Mouse (Mus musculus) retina, embryonic 14.5 days (tissue): ENCODE results near the gene Gm10134.
A peak's percentile ranks its signal among the peaks of the same experiment; 100 is the strongest.
"Not testable (repeated sequence)": the region's sequence is repeated elsewhere in the genome, so short reads cannot be mapped to it uniquely, and the experiment has no call there.

Experiments
- DNase-seq: peaks from one replicate; pipeline ENCODE4 v3.0.0-alpha.2; 2015; ENCODE audit warnings: low spot score

The Gm10134 gene

DNA sequence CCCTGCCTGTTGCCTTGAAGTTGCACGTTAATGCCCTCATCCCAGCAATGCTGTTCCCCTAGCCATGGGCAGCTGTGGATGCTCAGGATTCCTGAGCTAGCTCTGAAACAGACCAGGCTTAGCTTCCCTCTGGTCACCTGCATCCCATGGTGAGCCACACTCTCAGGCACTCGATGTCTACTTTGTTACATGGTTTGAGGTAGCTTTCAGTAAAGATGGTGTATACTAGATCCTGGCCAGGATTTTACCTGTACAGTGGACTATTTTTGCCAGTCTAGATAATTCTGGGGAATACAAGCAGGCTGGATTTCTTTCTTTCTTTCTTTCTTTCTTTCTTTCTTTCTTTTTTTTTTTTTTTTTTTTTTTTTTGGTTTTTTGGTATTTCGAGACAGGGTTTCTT, at the start of gene Gm10134:
TSS of gene Gm10134 (plus strand) at position 301 of the 400 bp plus-strand sequence.
- DNase-seq: no peak

DNA sequence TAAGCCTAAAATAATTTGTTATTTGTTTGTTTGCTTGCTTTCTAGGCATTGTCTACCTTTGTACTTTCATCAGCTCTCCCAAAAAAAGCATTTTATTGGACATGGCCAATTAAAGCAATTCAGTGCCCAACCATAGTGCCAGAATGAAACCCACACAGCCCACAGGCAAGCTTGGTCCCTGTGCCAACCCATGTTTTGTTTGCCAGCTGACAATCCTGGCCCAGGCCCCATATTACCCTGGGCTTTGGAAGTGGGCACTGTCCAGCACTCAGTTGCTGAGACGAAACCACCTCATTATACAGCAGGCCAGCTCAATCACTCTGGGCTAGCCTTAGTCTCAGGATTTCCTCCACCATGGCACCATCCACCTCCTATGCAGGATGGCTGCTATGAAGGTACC, 49.3 kb upstream of the Gm10134 start:
- no peak for DNase-seq

DNA sequence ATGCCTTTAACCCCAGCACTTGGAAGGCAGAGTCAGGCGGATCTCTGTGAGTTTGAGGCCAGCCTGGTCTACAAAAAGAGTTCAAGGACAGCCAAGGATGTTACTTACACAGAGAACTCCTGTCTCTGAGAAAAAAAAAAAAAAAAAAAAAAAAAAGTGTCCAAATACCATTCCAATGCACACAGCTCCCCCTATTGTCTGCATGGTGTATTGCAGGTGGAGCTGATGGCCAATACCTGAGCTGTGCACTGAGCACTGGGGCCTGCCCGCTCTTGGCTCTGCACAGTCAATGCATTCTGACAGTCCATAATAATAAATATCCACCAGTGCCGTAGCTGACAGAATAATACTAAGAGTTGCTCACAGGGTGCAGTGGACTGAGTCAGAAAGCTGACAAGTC, 42.0 kb upstream of the Gm10134 start:
- peak; percentile 66 for DNase-seq

DNA sequence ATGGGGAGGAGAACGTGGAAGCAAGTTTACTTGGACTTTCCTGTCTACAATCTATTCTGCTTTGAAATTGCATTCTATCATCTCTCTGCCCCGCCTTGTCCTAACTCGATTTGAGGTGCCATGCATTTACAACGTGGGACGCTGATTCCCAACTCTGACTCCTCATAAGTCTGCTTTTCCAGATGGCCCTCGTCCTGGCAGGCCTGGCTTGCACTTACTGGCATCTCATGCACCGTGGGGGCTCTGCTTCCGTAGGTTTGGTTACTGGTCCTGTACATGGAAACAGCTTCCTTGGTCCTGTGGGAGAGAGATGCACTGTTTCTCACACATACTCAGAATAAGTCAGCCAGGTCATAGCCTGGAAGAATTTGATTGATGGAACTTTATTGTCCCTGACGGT, 41.0 kb upstream of the Gm10134 start:
- DNase-seq: no peak

DNA sequence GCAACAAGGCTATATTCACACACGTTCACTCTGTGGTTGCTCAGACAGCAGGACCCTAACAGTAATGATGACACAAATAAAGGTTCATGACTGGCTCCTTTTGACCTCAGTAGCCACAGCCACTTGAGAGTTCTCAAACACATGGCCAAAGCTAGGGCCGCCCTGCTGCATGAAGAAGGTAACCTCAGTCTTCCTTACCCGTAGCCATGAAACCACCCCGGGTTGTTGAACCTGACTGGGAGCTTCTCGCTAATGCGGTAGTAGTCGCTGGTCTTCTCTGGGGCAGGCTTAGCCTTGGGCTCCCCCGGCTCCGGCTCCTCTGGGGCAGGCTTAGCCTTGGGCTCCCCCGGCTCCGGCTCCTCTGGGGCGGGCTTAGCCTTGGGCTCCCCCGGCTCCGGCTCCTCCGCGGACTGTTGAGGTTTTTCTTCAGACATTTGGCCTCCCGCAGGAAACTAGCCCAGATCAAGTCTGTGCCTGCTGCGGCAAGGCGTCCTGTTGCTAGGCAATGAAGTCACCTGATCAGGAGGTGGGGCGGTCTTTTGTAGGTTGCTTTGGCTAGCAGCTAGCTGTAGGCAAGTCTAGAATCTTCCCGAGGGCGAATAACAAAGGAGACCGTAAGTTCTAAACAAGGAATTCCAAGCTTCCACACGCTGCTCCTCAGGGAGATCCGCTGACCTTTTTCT, 39.9 kb upstream of the Gm10134 start, which contains the start of gene 1700007K13Rik:
TSS of gene 1700007K13Rik (minus strand) at position 497 of the 683 bp plus-strand sequence.
- peak; percentile 76 for DNase-seq

DNA sequence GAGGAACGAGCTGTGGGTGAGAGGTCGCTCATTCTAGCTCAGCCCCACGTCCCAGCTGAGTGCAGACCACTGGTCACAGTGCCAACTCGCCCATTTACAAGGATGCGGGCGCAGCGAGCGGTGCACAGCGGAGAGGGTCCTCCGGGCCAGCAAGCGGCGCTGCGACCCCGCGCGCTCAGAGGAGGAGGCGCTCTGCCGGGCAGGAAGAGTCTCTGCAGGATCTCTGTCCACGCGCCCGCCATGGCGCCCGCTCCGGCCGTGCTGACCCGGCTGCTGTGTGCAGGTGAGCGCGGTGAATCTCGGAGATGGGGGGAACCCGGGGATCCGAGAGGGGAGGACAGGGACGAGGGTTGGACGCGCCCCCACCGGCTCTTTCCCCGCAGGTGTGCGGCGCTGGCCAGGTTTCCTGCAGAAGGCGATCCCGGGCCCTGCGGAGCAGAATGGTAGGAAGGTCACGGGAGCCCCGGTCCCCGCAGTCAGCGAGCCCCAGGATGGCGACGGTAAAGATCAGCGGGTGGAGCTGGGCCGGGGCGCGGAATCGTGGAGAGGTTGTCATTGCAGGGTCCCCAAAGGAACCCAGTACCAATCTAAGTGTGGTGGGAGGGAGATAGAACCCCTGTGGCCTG, 37.9 kb upstream of the Gm10134 start, which contains the start of gene Mrps2:
TSS of gene Mrps2 (plus strand) at position 207 of the 626 bp plus-strand sequence.
- DNase-seq: peak; percentile 94

DNA sequence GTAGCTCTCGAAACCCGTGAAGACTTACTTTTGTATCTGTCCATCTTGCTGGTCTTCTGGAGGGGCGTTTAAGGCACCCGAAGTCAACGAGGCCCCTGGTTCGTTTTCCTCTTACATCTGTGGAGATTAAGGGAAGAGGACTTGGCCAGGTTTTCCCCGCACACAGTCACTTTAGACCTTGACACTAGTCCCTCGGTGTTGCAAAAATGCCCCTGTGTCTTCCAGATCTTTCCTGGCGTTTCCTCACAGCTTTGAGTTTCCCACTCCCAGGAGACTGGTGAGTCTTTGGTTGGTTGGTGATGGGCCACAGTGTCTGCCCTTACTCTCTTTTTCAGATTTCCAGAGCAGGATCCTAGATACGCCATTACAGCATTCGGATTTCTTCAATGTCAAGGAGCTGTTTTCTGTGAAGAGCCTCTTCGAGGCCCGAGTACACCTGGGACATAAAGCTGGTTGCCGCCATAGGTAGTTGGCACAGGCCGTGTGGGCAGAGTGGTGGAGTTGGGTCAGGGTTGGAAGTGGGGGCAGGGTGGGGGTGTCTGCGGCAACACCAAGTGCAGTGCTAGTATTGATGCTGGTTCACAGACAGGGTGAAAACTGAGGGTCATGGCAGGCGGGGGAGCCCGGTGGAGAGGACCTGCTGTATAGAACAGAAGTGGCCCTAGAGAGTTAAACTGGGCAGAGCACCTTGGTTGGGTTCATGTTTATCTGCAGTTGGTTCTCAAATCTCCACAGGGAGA, 37.2 kb upstream of the Gm10134 start:
- no peak for DNase-seq

DNA sequence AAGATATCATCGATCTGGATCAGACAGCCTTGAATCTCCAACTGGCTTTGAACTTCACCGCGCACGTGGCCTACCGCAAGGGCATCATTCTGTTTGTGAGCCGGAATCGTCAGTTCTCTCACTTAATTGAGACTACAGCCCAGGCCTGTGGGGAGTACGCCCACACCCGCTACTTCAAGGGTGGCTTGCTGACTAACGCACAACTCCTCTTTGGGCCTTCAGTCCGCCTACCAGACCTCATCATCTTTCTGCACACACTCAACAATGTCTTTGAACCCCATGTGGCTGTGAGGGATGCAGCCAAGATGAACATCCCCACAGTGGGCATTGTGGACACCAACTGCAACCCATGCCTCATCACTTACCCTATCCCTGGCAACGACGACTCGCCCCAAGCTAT, 36.4 kb upstream of the Gm10134 start:
- no peak for DNase-seq

DNA sequence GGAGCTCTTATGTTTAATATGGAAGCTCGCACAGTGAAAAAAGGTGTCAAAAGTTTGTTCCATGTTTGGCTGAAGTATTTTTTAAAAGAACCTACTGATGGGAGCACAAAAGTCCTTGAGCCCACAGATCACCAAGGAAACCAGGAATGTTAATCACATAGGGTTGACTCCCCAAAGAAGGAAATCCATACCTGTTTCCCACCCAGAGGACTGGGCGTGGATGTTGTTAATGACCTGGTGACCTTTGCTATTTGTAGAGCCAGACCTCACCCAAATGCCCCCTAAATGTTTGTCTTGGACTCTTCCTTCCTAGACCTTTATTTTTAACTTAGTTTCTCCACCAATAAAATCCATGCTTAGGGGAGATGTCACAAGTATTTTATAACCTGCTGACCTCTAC, 35.3 kb upstream of the Gm10134 start:
- no peak for DNase-seq

DNA sequence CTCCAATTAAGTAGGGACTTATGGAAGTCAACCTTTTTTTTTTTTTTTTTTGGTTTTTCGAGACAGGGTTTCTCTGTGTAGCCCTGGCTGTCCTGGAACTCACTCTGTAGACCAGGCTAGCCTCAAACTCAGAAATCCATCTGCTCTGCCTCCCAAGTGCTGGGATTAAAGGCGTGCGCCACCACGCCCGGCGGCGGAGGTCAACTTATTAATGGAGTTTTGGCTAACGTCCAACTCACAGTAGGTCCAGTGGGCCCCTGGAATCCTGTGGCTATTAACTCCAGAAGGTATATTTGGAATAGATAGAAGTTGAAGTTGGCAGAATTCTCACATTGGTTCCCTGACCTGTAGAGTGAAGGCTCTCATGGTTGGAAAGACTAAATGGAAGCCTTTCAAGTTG, 33.9 kb upstream of the Gm10134 start:
- DNase-seq: not testable (repeated sequence)

DNA sequence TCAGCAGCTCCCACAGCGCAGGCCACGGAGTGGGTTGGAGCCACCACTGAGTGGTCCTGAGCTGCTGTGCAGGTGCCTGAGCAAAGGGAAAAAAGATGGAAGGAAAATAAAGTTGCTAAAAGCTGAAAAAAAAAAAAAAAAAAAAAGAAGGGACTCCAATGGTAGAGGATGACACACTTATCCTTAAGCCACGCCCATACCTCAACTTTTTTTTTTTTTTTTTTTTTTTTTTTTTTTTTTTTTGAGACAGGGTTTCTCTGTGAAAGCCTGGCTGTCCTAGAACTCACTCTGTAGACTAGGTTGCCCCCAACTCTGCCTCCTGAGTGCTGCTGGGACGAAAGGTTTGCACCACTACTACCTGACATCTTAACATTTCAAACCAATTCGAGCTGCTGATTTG, 27.9 kb upstream of the Gm10134 start:
- not testable (repeated sequence) for DNase-seq

DNA sequence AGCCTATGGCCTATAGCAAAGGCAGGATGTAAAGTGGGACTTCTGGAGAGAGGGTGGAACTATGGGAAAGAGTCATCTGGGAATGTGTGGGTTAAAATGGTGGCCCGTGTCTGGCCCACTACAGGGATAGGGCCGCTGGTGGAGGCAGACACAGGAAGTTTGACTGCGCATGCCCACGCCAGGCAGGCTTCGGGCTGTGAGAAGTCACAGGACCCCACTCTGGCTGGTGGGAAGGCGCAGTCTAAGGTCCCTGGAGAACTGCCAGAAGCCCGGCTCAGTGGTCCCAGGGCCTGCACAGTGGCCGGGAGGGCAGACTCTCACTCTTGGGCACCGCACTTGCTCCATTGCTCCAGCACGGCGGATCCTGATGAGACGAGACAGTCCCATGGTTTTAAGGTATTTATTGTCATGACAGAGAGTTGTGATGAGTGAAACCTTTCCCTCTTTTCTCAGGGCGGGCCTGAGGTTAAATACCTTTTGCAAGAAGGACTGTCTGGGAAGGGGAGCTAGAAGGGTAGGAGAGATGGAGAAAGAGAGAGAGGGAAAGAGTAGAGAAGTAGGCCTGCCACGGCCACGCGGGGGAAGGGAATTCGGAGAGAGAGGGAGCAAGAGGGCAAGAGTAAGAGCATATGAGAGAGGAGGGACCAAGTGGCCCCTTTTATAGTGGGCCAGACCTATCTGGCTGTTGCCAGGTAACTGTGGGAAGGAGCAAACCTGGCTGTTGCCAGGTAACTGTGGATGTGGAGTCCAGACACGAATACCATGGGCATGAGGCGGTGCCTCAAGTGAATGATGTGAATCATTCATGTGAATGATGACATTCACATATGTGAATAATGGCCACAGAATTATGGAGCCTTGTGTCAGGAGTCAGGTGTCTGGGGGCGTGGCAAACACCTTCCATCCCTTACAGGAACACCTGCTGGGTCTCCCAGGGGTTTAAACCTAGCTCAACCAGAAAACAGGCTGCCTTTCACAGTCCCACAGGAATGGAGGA, 26.4 kb upstream of the Gm10134 start:
- DNase-seq: no peak

DNA sequence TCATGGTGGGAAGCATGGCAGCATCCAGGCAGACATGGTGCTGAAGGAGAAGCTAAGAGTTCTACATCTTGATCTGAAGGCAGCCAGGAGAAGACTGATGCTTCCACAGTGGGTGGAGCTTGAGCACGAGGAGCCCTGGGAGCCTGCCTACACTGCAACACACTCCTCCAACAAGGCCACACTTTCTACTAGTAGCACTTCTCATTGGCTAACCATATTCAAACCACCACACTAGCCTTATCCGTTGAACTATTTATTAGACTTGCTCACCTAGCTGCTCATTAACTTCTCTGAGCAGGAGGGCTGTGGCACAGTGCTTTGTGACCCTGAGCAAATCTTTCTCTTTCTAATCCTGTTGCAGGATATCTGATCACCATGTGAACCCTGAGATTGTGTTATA, 22.0 kb upstream of the Gm10134 start:
- DNase-seq: no peak

DNA sequence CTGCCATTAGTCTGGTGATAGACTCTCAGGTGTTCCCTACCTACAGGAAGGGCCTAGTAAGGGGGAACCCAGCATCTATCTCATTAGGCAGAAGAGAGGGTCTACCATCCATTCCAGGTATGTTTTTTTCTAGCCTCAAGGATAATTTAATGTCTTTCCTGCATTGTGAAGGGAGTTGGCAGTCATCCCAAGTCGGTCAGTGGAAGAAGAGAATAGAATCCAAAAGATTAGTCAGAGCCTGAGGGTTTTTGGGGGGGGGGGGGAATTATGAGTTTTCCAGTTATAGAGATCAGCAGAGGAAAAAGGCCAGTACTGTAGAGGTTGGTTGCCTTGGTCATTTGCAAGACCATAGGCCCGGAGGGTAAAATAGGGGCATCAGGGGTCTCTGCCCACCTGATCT, 11.4 kb upstream of the Gm10134 start:
- no peak for DNase-seq

DNA sequence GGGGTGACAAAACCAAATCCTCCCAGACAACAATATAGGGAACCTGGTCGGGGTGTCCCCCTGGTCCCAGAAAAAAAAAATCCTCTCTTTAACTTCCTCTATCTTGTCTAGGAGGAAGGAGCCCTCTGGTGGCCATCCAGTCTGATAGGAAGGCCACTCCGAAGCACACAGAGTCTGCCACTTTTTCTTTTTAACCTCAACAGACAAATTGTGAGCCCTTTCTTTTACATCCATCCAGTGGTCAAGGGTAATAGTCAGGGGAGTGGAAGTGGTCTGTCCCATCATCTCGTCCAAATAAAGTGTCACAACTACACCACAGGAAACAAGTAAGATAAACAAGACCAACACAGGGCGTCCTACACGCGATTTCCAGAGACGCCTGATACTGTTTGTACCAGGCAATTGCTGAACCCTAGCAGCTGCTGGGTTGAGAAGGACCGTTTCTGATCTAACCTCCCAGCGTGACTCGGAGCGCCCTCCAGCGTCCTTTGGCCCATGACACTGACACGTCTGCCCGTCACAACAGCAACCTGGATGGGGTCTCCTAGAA, 10.6 kb upstream of the Gm10134 start:
- no peak for DNase-seq

DNA sequence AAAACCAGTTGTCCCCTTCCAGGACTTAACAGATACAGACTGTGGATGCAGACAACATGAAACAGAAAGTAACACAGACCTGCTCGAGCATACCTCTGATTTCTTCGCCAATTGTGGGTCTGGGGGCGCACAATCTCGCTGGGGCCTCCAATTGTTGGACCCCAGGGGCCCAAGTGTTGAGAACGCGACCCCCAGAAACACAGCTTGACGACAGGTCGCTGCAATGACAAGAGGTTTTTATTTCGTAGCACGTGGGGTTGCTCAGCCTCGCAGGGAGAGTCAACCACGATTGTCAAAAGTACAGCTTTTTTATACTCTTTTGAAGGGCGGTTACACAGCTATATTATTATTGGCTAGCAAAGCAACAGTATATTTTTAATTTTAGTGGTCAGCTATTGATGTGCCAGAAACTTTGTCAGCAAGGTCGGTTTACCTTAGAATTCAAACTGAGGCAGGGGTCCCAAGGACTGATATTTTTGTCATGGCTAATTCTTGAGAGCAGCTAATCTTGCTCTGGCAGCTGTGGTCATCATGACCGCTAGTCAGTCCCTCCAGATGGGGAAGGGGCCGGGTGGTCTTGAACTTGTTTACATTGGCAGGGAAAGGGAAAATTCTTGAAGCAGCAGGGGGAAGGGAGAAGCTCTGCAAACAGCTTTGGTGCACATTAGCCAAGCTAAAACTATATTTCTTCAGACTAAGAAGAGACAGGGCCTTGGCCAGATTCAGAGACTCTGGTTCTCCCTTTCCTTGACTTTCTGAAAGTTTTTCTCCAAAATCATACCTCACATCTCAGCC, 9.9 kb upstream of the Gm10134 start:
- no peak for DNase-seq

DNA sequence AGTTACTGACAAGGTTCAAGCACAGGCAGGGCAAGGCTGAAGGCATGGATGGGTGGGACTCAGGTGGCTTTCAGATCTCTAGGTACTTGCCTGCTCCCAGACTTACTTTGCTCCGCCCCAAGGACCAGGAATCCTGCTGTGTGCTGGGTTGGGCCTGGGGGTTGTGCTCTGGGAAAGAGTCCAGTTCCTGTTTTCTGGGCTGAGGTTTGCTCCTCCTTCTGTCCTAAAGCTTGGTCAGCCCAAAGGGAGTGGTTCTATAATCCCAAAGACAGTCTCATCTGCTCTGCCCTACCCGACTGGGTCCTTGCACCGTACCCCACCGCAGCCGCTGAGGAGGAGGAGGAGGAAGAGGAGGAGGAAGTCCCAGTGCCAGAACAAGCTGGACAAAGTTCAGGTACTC, 9.2 kb upstream of the Gm10134 start, which contains the start of gene Gbgt1:
TSS of gene Gbgt1 (plus strand) at position 221 of the 400 bp plus-strand sequence.
- DNase-seq: no peak

DNA sequence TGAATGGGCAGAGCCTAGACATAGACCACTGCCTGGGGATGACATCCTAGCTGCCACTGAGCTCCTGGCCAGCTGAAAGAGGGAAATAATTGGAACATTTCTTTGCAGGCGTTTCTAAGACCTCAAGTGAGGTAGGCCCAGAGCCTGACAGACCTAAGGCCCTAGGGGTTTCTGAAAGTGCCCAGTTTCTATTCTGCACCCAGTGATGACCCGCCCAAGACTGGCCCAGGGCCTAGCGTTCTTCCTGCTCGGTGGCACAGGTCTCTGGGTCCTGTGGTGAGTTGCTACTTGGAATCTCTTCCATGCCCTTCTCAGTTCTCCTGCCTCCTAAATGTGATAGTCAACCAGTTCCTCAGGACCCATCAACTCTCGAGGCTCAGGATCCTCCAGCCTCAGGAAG, 8.3 kb upstream of the Gm10134 start:
- DNase-seq: no peak

DNA sequence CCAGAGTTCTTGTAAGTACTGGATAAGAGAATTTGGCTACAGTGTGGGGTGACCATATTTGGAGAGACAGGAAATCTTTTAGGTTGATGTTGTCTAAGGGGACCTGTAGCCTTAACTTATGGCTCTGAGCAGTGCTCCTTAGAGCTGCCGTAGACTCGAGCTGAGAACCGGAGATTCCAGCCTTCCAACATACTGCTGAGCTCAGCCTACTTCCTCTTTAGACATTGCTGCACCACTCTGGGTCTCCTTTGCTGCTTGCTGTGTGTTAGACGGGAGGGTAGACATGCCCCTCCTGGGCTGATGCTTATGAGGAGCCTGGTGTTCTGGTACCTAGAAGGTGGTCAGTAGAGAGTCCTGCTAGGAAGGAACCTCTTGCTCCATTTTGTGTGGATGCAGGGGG, 7.5 kb upstream of the Gm10134 start:
- no peak for DNase-seq

DNA sequence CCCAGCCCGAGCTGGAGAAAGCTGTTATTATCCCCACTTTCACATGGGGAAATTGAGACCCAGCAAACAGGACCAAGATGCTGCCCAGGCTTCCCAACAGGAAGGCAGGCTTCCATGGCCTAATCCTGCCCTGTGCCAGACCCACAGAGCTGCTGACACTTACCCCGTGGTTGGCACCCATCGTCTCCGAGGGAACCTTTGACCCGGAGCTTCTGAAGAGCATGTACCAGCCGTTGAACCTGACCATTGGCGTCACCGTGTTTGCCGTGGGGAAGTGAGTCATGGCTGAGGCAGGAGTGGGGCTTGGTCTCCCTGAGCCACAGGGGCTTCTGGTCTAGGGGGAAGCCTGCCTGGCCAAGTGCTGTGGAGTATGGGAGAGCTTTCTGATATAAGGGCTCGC, 2.9 kb upstream of the Gm10134 start:
- DNase-seq: no peak

DNA sequence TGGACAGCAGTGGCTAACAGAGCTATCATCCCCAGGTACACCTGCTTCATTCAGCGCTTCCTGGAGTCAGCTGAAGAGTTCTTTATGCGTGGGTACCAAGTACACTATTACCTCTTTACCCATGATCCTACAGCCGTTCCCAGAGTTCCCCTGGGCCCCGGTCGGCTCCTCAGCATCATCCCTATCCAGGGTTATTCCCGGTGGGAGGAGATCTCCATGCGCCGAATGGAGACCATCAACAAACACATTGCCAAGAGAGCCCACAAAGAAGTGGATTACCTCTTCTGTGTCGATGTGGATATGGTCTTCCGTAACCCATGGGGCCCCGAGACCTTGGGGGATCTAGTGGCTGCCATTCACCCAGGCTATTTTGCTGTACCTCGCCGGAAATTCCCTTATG, 1.2 kb upstream of the Gm10134 start:
- no peak for DNase-seq
